Mouse (Mus musculus) T-helper 1 cell (primary cell): ENCODE data around the gene Mgat5.

Source experiments
- in situ Hi-C: fragments of 300-600 bp; cut with MboI, MseI; formaldehyde crosslinking; loops from one replicate; pipeline ENCODE4 v1.15.1; 2025; ENCODE audit warnings: high pct_unique_total_duplicates

The Mgat5 gene

DNA sequence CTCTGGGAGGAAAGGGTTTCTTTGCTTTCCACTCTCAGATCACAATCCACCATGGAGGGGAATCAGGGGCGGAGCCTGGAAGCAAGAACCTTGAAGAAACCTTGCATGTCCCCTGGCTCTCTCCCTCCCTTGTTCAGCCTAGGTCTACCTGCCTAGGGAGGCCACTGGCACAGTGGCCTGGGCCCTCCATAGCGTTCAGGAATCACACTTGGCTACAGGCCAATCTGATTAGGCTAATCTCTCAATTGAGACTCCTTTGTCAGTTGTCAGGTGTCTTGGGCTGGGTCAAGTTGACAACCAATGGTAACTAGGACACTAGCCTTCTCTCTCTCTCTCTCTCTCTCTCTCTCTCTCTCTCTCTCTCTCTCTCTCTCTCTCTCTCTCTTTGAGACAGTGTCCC lies 12.2 kb downstream of the Mgat5 start:
- in situ Hi-C loops = loop anchor here (25.0 kb wide), 1 partner anchor 1780 kb away; the partner anchor contains the start of gene Actr3

DNA sequence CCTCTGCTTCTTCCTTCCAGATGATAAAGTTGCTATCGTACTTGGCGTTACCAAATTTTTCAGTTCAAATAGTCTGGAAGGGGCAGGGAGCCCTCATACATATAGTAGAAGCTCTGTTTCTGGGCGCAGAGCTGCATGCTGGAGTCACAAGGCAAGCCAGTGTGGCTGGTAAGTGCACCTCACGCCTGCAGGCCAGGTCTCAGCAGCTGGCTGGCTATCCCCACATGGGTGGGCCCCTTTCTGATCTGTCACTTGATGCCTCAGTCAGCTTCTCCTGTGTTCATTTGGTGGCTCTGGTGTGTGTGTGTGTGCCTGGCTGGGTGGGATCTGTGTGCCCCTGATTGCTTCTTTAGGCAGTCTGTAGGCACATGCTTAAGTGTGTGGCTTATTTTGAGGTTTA lies 12.8 kb downstream of the Mgat5 start:
- in situ Hi-C loops = loop anchor here (25.0 kb wide), 1 partner anchor 1780 kb away; the partner anchor contains the start of gene Actr3

DNA sequence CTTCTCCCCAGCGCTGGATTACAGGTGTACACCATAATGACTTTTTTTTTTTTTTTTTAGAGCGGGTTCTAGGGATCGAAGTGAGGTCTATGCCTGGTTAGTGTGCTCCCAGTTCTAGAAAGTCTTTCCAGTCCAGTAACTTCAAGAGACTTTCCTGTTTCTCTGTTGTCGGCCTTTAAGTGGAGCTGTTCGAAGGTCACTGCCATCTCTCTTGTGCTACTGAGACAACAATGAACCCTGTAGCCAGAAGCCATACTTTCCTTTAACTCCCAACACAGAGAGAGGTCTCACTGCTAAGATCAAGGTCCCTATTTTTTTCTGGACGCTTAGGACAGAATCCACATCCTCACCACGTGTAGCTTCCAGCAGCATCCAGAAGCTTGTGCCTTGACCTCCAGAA lies 13.4 kb downstream of the Mgat5 start:
- in situ Hi-C loops = loop anchor here (25.0 kb wide), 1 partner anchor 1781 kb away; the partner anchor contains the start of gene Actr3

DNA sequence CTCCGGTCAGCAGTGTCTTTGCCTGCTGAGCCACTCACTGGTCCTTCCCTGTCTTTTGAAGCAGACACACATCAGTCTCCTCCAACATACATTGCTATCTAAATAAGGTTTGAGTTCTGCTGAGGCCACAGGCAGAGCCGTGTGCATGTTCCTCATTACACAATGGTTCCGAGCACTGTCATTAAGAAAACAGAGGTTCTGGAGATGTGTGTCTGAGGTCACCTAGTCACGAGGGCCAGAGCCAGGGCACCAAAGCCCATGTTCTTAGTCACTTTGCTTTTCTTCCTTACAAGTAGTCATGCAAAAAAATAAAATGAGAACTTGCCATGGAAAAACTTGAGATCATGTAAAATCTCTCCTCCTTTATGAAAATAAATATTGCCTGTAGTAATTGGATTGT lies 14.3 kb downstream of the Mgat5 start:
- in situ Hi-C loops = loop anchor here (25.0 kb wide), 1 partner anchor 1782 kb away; the partner anchor contains the start of gene Actr3

DNA sequence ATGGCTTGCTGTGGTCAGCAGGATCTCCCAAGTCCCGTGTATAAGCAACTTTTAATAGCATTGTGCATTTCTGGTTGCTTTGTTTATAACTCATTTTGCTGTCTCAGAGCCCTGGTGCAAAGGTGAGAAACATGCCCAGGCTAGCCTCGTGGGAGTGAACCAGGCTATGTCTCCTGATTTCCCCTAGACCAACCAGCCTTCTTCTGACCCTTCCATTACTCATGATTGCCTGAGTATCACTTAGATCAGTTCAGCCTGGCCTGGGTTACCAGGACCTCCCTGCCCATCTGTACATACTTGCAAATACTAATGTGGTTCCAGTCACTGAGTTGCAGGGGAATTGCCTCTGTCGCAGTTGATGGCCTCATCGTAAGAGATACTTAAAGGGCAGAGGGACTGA lies 14.8 kb downstream of the Mgat5 start:
- in situ Hi-C loops = loop anchor here (25.0 kb wide), 1 partner anchor 1782 kb away; the partner anchor contains the start of gene Actr3

DNA sequence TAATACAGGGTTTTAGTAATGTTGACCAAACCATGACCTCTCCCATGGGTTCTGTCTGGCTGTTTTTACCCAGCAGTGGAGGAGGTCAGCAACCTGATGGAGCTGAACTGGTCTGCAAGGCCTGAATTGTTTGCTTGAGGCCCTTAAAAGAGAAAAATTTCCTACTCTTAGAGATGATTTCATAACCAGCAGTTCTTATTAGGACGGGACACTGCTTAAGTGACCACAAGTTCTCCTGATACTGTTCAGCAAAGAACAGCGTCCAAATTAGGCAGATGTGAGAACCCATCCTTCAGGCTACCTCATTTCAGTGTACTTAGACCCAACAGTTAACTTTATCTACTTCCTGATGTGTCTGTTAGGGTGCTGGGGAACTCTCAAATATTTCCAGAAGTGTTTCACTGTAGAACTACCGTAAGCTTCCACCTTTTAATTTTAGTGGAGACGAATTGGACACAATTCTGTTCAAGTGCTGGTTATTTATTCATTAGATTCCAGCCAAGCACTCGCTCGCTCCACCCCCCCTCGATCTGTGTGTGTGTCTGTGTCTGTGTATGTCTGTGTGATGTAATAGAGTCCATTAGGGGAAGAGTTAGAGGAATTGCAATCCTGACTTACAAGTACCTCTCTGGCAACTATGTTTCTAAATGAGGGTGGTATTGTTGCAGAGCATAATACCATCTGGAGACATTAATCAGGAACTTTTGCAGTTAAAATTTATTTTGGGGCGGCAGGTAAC lies 17.4 kb downstream of the Mgat5 start:
- in situ Hi-C loops = loop anchor here (25.0 kb wide), 1 partner anchor 1785 kb away; the partner anchor contains the start of gene Actr3

DNA sequence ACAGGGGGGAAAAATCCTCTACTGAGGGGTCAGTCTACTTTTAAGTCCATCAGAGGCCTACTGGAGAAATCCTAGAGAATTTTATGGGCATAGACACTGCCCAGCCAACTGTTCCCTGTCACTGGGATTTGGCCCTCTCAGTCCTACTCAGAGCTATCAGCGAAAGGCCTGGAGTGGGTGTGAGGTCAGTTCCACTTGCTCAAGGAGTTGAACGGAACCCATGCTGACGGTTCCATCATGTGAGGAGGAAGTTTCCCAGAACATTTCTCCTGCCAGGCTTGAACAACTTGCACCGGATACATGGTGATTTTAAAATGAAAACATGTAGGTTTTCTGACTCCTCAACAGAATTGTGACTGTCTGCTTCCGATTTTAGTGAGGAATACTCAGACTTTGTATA lies 20.2 kb downstream of the Mgat5 start:
- in situ Hi-C loops = no loop called here

DNA sequence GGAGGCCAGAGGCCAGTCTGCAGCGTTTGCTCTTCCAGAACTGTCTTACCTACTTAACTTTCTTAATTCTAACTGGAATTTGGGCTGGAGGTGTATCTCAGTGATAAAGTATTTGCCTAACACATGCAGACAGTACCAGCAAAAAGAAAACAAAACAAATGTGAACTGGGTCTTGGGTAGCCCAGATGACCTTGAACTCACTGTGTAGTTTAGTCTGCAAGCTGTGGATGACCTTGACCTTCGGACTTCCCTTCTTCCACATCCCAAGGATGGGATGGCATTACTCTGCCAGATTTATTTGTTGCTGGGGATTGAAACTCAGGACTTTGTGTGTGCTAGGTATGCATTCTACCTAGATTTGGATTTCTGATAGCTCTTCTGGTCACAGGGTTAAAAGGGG lies 24.2 kb downstream of the Mgat5 start:
- in situ Hi-C loops = no loop called here

DNA sequence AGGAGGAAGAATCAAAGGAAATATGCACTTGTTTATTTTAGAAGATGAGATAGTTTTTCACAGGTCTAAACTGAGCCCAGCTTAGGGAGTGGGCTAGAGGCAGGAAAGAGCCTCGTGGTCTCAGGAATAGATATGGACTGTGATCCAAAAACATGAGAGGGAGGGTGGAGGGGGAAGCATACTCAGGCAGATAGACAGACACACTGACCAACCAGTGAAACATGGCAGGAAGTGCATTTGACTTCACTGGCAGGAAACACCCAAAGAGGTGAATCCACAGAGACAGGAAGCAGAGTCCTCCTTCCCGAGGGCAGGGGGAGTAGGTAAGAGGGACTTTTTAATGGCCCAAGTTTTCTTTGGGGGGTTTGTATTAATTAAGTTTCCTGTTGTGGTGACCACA lies 25.7 kb downstream of the Mgat5 start:
- in situ Hi-C loops = loop anchor here (10.0 kb wide), 1 partner anchor 1004 kb away; no protein-coding TSS in a partner anchor

DNA sequence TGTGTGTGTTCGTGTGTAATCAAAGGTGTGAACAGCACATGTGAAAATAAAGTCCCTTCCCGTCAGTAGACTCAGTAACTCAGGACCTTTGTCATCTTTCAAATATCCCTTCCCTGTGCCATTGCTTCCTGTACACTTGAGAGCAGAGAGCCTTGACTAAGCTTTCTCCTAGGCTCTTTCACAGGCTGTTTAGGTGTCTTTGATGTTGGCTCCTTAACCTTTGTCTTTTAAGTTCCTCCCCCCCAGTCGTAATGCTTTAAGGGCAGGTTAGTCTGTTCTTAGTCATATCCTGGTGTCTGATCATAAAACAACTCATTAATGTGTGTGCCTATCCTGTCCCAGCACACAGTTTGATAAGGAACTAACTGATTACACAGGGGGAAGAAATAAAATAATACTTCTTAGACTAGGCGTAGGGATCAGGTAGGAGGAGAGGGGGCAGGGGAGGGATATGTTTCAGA lies 28.4 kb downstream of the Mgat5 start:
- in situ Hi-C loops = loop anchor here (10.0 kb wide), 1 partner anchor 1002 kb away; no protein-coding TSS in a partner anchor

DNA sequence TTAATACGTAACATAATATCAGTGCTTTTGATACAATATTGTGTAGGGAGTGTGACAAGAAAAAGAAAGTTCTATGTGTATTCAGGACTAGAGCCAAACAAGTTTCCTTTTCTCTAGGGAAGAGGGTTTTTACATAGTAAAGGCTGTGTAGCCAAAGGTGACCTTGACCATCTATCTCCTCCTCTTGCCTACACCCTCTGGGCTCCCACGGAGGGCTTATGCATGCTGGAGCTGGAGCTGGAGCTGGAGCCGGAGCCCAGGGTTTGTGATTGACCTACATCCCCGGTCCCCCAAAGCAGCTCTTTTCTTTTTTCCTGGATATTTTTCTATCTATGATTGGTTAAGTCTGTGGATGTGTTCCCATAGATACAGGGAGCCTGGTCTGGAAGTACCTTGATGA lies 30.3 kb downstream of the Mgat5 start:
- in situ Hi-C loops = loop anchor here (10.0 kb wide), 1 partner anchor 1000 kb away; no protein-coding TSS in a partner anchor

DNA sequence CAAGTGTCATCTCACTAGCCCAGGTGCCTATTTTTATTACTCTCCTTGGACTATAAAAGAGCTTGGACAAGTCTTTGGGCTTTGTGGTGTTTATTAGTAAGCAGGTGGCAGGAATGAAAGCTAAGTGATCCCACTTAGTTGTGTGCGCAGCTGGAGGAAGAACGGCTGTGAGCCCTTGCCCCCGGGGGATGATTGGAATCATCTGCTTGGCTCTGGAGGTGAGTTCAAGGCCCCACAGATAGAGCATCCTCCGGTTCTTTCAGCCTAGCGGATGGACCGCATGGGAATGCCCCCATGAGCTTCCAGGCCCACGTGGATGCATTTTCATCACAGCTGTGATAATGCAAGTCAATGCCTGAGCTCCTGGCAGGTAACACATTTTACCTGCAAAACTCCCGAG lies 31.6 kb downstream of the Mgat5 start:
- in situ Hi-C loops = loop anchor here (10.0 kb wide), 1 partner anchor 998 kb away; no protein-coding TSS in a partner anchor

DNA sequence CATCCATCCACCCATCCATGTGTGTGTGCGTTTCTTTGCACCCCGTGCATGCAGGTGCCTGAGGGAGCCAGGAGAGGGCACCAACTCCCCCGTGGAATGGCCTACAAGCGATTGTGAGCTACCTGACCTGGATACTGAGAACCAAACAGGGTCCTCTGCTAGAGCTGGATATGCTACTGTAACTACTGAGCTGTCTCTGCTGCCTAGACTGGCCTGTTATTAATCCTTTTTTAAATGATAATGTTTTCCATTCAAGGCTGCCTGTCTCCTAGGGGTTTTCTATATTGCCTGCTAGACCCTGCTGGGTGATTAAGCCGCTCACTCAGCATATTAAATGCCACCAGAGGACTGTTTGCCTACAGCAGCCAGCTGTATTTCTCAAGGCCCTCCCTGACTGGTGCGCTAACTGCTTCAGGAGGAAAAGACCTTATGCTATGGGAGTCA lies 34.1 kb downstream of the Mgat5 start:
- in situ Hi-C loops = loop anchor here (10.0 kb wide), 1 partner anchor 996 kb away; no protein-coding TSS in a partner anchor

DNA sequence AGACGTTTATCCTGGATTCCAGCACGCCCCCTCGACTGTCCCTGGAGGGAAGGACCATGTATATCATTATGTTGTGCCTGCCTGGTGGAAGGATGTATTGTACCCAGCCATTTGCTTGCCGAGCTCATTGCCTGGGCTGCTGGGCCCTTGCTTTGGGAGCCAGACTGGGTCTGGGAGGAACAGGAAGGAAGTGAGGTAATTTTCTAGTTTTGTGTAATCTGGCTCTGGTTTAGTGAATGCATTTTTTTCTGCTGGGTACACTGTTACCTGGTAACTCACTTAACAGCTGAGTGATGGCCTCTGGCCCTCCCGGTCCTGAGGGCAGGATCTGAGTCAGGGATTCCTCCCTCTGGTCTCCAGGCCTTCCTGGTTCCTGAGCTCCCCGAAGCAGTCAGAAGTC lies 35.1 kb downstream of the Mgat5 start:
- in situ Hi-C loops = loop anchor here (5.0 to 10.0 kb wide), 2 partner anchors 62 to 995 kb away; no protein-coding TSS in a partner anchor

DNA sequence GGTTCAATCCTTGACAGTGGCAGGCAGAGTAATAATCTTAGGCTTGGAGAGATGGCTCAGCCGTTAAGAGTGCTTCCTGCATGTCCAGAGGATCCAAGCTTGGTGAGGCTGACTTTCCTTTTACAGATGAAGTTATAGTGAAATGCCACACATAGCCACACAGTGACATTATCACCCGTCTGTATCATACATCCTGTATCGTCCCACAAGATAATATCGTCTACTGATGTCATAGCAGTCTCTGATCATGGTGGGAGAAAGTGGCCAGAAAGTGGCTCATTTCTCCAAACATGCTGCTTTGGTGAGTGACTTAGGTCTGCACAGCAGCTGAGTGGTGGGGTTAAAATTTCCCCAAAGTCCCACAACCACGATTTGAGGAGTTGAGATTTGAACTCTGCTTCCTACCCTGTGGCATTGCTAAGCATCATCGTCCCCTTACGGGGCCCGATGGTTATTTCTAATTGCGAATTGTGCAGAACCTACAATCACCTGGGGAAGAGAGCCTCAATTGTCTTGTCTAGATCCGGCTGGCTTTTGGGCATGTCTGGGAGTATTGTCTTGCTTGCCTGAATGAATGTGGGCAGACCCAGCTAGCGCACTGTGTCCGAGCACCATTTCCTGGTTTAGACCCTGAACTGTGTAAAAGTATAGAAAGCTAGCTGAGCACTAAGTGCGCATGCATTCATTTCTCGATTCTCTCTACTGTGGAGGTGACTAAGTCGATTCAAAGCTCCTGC lies 37.5 kb downstream of the Mgat5 start:
- in situ Hi-C loops = loop anchor here (5.0 kb wide), 1 partner anchor 60 kb away; no protein-coding TSS in a partner anchor

DNA sequence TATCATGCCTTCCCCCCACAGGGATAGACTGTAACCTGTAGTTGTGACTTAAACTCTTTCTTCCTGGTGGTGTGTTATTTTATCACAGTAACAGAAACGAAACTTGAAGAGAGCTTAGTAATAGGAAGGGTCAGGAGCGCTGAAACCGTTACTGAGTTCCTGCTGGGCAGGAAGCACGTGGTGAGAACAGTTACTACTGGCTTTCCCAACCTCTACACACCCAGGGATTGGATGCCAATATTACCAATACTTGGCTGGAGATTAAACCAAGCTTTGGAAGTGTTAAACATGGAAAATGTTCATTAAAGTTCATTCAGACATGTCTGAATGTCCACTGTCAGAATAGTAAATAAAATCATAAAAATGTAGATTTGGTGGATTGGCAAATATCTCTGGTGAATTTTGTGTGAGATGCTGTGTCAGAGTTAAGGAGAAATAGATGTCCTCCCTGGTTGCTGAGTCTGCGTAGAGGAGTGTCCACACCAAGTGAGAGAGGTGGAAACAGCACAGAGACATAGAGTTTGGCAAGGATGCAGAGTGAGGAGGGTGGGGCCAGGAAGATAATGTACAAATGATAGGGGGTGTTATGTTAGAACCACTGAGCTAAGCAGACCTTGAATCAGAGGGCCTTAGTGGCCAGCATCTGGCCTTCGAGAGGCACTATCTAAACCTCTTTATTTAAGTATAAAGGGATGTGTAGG lies 38.2 kb downstream of the Mgat5 start:
- in situ Hi-C loops = loop anchor here (5.0 kb wide), 1 partner anchor 59 kb away; no protein-coding TSS in a partner anchor

DNA sequence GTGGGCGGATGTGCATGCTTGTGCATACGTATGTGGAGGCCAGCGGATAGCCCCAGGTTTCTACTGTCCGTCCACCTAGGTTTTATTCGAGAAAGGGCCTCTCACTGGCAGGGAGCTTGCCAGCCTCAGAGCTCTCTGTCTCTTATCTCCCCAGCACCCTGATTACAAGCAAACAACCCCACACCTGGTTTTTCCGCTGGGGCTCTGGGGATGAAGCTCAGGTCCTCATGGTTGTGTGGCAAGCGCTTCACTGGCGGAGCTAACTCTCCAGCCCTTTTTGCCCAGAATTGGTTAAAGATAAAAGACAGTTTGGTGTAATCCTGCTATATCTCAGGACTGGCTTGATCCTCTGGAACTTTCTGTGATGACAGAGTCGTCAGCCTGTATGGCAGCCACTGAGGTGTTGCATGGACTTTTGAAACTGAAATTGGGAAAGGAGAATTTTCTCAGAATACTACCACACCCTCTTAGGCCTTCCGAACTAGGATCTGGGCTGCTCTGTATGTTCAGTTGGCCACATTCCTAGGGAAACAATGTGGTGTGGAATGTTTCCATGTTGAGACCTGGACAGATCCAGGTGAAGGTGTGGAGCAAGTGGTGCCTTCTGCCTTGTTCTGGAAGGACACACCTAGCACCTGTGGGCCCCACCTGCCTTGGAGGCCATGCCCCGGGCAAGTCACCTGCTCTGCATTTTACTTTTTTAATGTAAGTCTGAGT lies 39.4 kb downstream of the Mgat5 start:
- in situ Hi-C loops = loop anchor here (5.0 kb wide), 1 partner anchor 58 kb away; no protein-coding TSS in a partner anchor

DNA sequence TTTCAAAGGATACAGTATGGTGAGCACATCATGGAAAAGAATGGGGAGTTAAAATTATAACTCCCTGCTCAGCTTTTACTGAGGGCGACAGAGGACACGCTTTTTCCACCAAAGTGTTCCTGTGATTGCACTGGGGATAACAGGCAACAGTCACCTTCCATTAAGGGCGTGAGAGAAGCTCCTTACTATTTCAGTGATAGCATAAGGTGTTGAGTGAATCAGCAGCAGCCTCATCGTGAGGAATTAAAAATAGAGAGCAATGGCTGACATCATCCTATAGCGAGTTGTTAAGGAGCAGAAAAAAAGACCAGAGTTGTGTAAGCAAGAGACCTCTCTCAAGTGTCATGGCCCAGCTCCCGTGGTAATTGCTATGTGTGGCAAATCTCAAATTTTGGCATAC lies 41.3 kb downstream of the Mgat5 start:
- in situ Hi-C loops = no loop called here

DNA sequence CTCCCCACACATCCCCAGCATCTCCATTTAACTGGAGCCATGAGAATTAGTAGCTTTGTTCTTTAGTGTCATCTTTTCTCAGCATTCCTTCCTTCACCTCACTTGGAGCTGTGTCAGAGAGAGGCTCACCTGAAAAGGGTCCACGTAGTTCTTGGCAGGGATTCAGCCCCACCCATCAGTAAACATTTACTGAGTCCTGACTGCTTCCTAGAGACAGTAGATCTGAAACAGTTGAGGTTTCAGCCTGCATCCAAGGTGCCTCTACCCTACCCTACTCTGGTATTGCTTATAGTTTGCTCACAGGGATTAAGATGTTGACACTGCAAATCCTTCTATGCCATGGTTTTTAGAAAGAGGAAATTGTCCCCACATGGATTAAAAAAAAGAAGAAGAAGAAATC lies 43.6 kb downstream of the Mgat5 start:
- in situ Hi-C loops = no loop called here

DNA sequence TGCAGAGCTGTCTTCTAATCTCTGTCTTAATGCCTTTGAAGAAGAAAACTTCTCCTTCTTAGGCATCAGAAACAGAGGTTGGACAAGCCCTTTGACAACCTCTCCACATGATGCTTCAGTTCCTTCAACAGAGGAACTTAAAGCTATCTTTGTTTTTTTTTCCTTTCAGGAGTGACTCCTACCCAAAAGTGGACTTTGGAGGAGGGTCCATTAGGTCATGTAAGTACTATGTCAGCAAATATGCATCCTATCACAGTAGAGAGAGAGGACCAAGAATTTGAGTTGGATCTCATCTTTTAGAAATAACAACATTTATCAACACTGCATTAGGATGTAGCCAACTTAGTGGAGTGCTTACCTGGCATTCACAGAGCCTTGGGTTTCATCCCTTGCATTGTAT lies 44.8 kb downstream of the Mgat5 start:
- in situ Hi-C loops = no loop called here

DNA sequence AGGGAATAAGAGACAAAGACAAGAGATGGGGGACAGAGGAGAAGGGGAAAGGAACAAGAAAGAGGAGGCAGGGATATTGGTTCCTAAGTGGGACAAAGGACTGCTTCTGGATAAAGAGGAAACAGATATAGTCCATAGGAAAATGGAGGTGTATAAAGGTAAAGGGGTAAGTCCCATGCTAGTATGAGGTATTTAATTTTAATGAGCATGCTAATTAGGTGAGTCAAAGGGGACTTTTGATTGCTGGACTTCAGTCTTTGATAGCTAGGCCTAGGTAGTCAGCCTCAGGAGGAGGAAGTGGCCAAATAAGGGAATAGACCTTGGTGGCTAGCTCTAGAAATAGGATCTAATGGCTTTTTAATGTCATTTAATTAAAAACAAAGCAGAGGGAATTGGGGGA lies 45.5 kb downstream of the Mgat5 start:
- in situ Hi-C loops = no loop called here
